Mouse (Mus musculus): ENCODE data around the gene Eepd1. TPM values are rescaled to one million over a fixed set of nuclear protein-coding genes. Genes with fewer than 3 reads are reported as not detected.

Gene Eepd1
- polyA plus RNA-seq, 1 experiment from 2014 or later: 19.1 TPM

DNA sequence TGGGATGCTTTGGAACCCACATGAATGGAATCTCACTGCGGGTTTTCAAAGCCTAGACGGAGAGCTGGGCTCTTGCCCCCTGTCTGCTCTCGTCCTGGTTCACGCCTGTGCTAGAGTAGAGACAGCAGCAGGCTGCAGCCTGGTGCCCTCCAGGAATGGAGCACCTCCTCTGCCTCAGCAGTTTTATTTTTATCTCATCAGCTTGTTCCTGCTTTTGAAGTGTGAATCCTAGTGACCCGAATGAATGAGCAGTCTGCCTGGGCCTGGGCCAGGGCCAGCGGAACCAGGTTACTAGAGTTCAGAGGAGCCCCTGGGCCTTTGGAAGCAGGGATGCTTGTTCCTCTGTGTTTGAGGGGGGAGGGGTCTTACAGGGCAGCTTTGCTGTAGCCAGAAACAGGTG is 37.8 kb downstream of the Eepd1 start:
- H3K9ac ChIP-seq (ENCODE audit: low read length): no peak overlapping the region
- ATAC-seq (replicated peaks; ENCODE audit: extremely low read depth, insufficient read depth, low FRiP score): peak; percentile 67
- H3K9me3 ChIP-seq (replicated peaks; ENCODE audit: control insufficient read depth, low read length): no peaks in the 10 kb centered on the region
- H3K27ac ChIP-seq (ENCODE audit: low read length): no peak overlapping the region
- H3K27me3 ChIP-seq (ENCODE audit: control insufficient read depth, insufficient read depth, low read length): no peaks in the 10 kb centered on the region
- WGBS: 37% methylated on average over 6 of the region's 6 CpGs
- peaks cover 57% of the 10 kb centered on the region for H3K4me1 ChIP-seq (ENCODE audit: control insufficient read depth, insufficient read depth, low read length)
- no peak overlapping the region for H3K4me3 ChIP-seq (ENCODE audit: low read length)
- H3K4me2 ChIP-seq (ENCODE audit: low read depth, low read length): 0 out of 2 replicates have a peak overlapping the region, but pooled peaks have one; percentile 4
- H3K36me3 ChIP-seq (ENCODE audit: control insufficient read depth, insufficient read depth): no peaks in the 10 kb centered on the region

DNA sequence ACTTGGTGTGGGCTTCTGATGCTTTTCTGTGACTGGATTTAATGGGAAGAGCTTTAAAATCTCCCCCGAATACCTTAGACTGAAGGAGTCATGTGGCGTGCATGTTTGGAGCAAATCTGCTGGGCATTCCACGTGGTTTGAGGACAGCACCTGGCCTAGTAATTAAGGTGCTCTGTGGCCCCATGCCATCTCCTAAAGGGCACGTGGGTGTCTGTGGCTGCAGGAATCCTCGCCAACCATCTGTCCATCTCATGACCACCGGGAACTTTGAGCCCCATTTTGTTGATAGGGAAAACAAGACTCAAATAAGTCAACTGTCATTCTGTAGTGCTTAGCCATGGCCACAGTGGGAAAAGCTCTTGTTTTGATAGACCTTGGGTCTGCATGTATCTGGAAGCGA is 39.5 kb downstream of the Eepd1 start:
- ATAC-seq (replicated peaks; ENCODE audit: extremely low read depth, insufficient read depth, low FRiP score): no peak
- Histone ChIP-seq H3K9ac (ENCODE audit: low read length) (no peak overlapping the region), H3K4me2 (ENCODE audit: low read depth, low read length) (no peak overlapping the region), H3K36me3 (ENCODE audit: control insufficient read depth, insufficient read depth) (no peaks in the 10 kb centered on the region), H3K4me1 (ENCODE audit: control insufficient read depth, insufficient read depth, low read length) (peaks cover 51% of the 10 kb centered on the region), H3K27me3 (ENCODE audit: control insufficient read depth, insufficient read depth, low read length) (no peaks in the 10 kb centered on the region), H3K27ac (ENCODE audit: low read length) (no peak overlapping the region), H3K4me3 (ENCODE audit: low read length) (no peak overlapping the region), H3K9me3 (replicated peaks; ENCODE audit: control insufficient read depth, low read length) (no peaks in the 10 kb centered on the region)
- WGBS: 87% methylated on average over 7 of the region's 7 CpGs

DNA sequence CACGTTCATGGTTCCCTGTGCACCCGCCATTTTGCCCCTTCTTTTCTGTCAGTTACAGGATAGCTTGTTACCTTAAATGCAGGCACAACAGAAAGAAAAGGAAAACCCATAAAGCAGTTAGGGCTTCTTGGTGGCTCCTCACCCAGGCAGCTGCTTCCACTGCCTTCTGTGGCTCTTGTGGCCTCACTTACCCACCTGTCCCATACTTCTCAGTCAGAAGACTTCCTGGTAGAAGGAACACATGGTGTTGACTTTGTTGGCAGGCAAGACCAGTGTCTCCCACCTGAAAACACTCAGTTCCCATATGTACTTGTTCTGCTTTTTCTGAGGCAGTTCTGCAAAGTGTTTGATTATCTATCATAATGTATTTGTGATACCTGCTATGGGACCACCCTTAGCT is 40.5 kb downstream of the Eepd1 start:
- Histone ChIP-seq H3K27ac (ENCODE audit: low read length) (no peak overlapping the region), H3K9me3 (replicated peaks; ENCODE audit: control insufficient read depth, low read length) (no peaks in the 10 kb centered on the region), H3K4me1 (ENCODE audit: control insufficient read depth, insufficient read depth, low read length) (peaks cover 51% of the 10 kb centered on the region), H3K4me2 (ENCODE audit: low read depth, low read length) (no peak overlapping the region), H3K4me3 (ENCODE audit: low read length) (no peak overlapping the region), H3K36me3 (ENCODE audit: control insufficient read depth, insufficient read depth) (no peaks in the 10 kb centered on the region), H3K27me3 (ENCODE audit: control insufficient read depth, insufficient read depth, low read length) (no peaks in the 10 kb centered on the region), H3K9ac (ENCODE audit: low read length) (no peak overlapping the region)
- WGBS: 90% methylated on average over 2 of the region's 2 CpGs
- ATAC-seq (replicated peaks; ENCODE audit: extremely low read depth, insufficient read depth, low FRiP score): no peak

DNA sequence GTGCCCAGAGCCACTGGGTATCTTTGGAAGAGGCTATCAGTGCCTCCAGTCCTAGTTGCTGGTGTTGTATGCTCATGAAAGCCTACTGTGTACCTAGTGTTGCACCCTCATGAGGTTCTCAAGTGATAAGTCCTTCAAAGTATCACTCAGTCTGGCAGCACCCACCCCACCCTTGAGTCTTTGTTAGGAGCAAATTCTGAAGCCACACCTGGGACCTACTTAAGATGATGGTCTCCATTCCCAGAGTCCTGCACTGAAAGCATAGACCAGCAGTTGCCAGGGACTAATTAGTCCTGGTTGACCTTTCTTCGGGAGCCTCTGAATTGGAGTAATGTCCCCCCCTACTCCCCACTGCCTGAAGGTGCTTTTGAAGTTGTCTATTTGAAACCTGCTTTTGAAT is 45.2 kb downstream of the Eepd1 start:
- Histone ChIP-seq H3K27ac (ENCODE audit: low read length) (peak overlapping the region; percentile 82), H3K4me2 (ENCODE audit: low read depth, low read length) (peak overlapping the region; percentile 20; the same call in 1 of the 2 replicates)
- no peak for ATAC-seq (replicated peaks; ENCODE audit: extremely low read depth, insufficient read depth, low FRiP score)

DNA sequence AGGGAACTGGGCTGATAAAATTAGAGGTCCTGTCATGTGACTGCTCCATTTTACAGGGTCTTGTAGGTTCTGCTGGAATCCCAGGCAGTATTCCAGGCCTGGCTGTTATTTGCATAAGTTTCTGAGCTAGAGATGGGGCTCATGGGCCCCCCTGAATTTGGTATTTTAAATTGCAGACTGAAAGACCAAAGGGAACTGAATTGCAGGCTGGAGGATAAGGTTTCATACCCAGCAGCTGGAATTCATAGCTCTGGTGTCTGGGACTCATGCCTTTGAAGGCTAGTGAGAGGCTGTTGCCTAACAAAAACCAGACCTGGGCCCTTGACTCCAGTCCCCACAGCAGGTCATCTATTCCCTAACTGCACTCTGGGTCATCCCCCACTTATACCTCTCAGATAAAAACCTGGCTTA is 45.6 kb downstream of the Eepd1 start:
- peak overlapping the region; percentile 82 for H3K27ac ChIP-seq (ENCODE audit: low read length)
- no peak overlapping the region for H3K9ac ChIP-seq (ENCODE audit: low read length)
- no peak overlapping the region; the same call in 1 of the 2 replicates for H3K4me2 ChIP-seq (ENCODE audit: low read depth, low read length)
- no peaks in the 10 kb centered on the region for H3K36me3 ChIP-seq (ENCODE audit: control insufficient read depth, insufficient read depth)
- no peaks in the 10 kb centered on the region for H3K27me3 ChIP-seq (ENCODE audit: control insufficient read depth, insufficient read depth, low read length)
- ATAC-seq (replicated peaks; ENCODE audit: extremely low read depth, insufficient read depth, low FRiP score): peak; percentile 96
- peaks cover 24% of the 10 kb centered on the region for H3K4me1 ChIP-seq (ENCODE audit: control insufficient read depth, insufficient read depth, low read length)
- H3K9me3 ChIP-seq (replicated peaks; ENCODE audit: control insufficient read depth, low read length): no peaks in the 10 kb centered on the region
- H3K4me3 ChIP-seq (ENCODE audit: low read length): no peak overlapping the region

More for the DNA sequence above, 45.2 kb downstream of the Eepd1 start:
- Histone ChIP-seq H3K9me3 (replicated peaks; ENCODE audit: control insufficient read depth, low read length) (no peaks in the 10 kb centered on the region), H3K4me3 (ENCODE audit: low read length) (no peak overlapping the region), H3K9ac (ENCODE audit: low read length) (no peak overlapping the region), H3K36me3 (ENCODE audit: control insufficient read depth, insufficient read depth) (no peaks in the 10 kb centered on the region), H3K27me3 (ENCODE audit: control insufficient read depth, insufficient read depth, low read length) (no peaks in the 10 kb centered on the region), H3K4me1 (ENCODE audit: control insufficient read depth, insufficient read depth, low read length) (peaks cover 24% of the 10 kb centered on the region)
- 29% methylated on average over 1 of the region's 1 CpGs for WGBS

DNA sequence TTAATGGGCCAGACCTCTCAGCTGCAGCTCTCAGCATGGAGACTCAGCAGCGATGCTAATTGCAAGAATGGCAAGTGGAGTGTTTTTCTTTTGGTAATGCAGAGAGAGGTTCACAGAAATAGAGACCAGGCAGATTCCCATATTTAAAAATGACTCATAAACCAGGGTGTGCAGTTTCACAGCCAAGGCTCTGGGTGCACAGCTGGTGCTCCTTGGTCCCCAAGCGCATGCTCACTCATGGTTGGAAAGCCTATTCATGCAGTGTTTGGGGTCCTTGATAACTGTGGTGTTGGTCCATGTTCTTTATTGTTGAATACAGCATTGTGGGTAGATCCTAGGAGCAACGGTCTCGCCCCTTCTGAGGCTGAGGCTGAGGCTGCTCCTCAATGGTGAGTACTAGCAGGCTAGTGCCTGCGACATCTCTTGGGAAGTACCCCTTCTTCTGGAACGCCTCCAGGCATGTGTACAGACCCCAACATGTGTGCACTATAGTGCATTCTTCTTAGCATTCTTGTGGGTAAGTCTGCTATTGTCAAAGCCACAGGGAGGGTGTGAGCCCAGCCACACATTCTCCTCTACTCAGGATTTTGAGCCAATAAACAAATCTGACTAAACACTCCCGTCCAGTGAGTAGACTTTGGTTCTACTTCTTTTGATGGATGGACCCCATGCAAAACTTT is 46.2 kb downstream of the Eepd1 start:
- Histone ChIP-seq H3K27ac (ENCODE audit: low read length) (peak overlapping the region; percentile 82), H3K4me3 (ENCODE audit: low read length) (no peak overlapping the region), H3K27me3 (ENCODE audit: control insufficient read depth, insufficient read depth, low read length) (no peaks in the 10 kb centered on the region), H3K9ac (ENCODE audit: low read length) (no peak overlapping the region), H3K9me3 (replicated peaks; ENCODE audit: control insufficient read depth, low read length) (no peaks in the 10 kb centered on the region), H3K4me1 (ENCODE audit: control insufficient read depth, insufficient read depth, low read length) (peaks cover 24% of the 10 kb centered on the region), H3K4me2 (ENCODE audit: low read depth, low read length) (peak overlapping the region; percentile 22; the same call in 1 of the 2 replicates), H3K36me3 (ENCODE audit: control insufficient read depth, insufficient read depth) (no peaks in the 10 kb centered on the region)
- no peak for ATAC-seq (replicated peaks; ENCODE audit: extremely low read depth, insufficient read depth, low FRiP score)
- WGBS: 46% methylated on average over 7 of the region's 7 CpGs

DNA sequence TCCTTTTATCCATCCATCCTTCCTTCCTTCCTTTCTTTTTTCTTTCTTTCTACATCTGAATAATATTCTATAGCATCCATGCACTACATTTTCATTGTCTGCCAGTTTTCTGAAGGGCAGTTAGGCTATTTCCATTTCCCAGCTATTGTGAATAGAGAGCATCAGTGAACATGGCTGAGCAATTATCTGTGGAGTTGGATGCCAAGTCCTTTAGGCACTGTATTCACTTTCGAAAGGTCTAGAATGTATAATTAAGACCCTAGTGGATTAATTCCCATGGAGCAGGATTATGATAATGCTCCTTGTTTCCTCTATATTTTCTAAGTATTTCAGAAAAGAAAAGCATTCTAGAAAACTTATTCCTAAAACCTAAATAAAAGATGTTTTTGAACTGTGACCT is 50.3 kb downstream of the Eepd1 start:
- WGBS: 83% methylated on average over 1 of the region's 1 CpGs
- H3K9ac ChIP-seq (ENCODE audit: low read length): no peak overlapping the region
- no peaks in the 10 kb centered on the region for H3K27me3 ChIP-seq (ENCODE audit: control insufficient read depth, insufficient read depth, low read length)
- ATAC-seq (replicated peaks; ENCODE audit: extremely low read depth, insufficient read depth, low FRiP score): no peak
- H3K27ac ChIP-seq (ENCODE audit: low read length): no peak overlapping the region
- H3K4me1 ChIP-seq (ENCODE audit: control insufficient read depth, insufficient read depth, low read length): peaks cover 17% of the 10 kb centered on the region
- H3K36me3 ChIP-seq (ENCODE audit: control insufficient read depth, insufficient read depth): no peaks in the 10 kb centered on the region
- no peaks in the 10 kb centered on the region for H3K9me3 ChIP-seq (replicated peaks; ENCODE audit: control insufficient read depth, low read length)
- H3K4me3 ChIP-seq (ENCODE audit: low read length): no peak overlapping the region
- no peak overlapping the region for H3K4me2 ChIP-seq (ENCODE audit: low read depth, low read length)

DNA sequence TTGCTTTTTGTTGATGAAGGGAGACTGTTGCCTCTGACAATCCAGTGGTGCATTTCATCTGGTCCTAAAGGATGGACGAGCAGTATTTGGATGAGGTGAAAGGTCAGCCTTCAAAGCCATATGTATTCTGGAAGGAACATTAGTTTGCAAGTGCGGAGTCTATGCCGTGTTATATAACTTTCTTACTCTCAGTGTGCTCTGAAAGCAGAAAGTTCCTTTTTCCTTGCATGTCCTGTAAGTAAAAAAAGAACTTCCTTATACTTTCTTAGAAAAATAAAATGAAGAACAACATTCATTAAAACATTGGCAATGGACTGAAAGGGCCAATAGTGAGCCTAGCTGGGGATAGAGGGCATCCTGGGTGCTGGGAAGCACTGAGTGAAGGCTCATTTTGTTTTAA is 50.8 kb downstream of the Eepd1 start:
- no peak for ATAC-seq (replicated peaks; ENCODE audit: extremely low read depth, insufficient read depth, low FRiP score)
- no peaks in the 10 kb centered on the region for H3K36me3 ChIP-seq (ENCODE audit: control insufficient read depth, insufficient read depth)
- no peaks in the 10 kb centered on the region for H3K27me3 ChIP-seq (ENCODE audit: control insufficient read depth, insufficient read depth, low read length)
- H3K4me1 ChIP-seq (ENCODE audit: control insufficient read depth, insufficient read depth, low read length): peaks cover 15% of the 10 kb centered on the region
- H3K9ac ChIP-seq (ENCODE audit: low read length): no peak overlapping the region
- no peak overlapping the region for H3K4me3 ChIP-seq (ENCODE audit: low read length)
- H3K27ac ChIP-seq (ENCODE audit: low read length): no peak overlapping the region
- 75% methylated on average over 3 of the region's 3 CpGs for WGBS
- H3K4me2 ChIP-seq (ENCODE audit: low read depth, low read length): no peak overlapping the region
- no peaks in the 10 kb centered on the region for H3K9me3 ChIP-seq (replicated peaks; ENCODE audit: control insufficient read depth, low read length)

DNA sequence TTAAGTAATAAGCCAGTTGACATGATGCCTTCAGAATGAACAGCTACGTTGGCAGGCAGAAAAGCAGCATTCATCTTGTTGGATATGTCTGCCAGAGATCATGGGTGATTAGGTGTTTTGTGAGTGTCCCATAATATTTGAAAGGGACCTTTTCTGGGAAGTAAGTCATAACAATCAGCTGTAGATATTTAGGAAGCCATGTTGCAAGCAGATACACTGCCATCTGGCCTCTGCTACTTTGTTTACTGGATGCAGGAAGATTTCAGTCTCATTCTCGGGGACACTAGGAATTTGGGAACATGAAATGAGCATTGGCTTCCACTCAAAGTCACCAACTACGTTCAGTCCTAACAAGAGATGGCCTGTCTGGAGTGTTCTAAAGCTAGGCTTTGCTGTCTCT is 54.1 kb downstream of the Eepd1 start:
- no peak overlapping the region for H3K27ac ChIP-seq (ENCODE audit: low read length)
- H3K36me3 ChIP-seq (ENCODE audit: control insufficient read depth, insufficient read depth): no peaks in the 10 kb centered on the region
- no peaks in the 10 kb centered on the region for H3K9me3 ChIP-seq (replicated peaks; ENCODE audit: control insufficient read depth, low read length)
- 64% methylated on average over 3 of the region's 3 CpGs for WGBS
- no peak for ATAC-seq (replicated peaks; ENCODE audit: extremely low read depth, insufficient read depth, low FRiP score)
- H3K9ac ChIP-seq (ENCODE audit: low read length): no peak overlapping the region
- H3K4me1 ChIP-seq (ENCODE audit: control insufficient read depth, insufficient read depth, low read length): peaks cover 7% of the 10 kb centered on the region
- H3K27me3 ChIP-seq (ENCODE audit: control insufficient read depth, insufficient read depth, low read length): no peaks in the 10 kb centered on the region
- H3K4me3 ChIP-seq (ENCODE audit: low read length): no peak overlapping the region
- H3K4me2 ChIP-seq (ENCODE audit: low read depth, low read length): no peak overlapping the region
